Mouse (Mus musculus): Measurements from ENCODE around the gene Dohh.

DNA sequence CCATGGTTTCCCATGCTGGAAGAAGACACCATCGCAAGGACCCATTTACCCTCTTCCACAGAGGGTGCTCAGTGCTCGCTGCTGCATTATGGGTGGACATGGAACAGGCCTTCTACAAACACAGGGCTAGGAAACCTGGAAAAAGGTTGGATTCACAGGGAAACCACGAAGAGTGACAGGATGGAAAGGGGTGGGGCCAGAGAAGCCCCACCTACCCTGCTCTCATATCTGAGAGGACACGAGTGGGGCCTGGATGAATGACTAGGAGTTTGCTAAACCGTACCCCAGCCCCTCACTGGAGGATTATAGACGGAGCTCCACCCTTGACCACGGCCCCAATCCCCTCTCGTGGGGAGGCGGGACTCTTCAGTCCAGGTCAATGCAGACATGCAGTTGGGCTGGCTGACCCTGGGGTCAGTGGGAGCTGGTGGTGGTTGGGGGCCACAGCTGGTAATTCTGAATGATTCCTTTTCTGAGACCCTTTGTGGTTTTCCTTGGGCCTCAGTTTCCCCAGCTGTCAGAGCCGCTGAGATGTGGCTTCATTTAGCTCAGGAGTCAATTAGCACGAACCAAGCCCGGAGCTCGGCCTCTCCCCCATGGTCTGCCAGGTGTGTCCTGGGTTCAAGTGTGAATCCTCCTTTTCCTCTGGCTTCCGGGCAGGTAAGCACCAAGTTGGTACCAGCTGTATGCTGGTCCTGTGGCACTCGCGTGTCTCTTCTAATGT lies 28.5 kb downstream of the Dohh start:
- no peak for TF ChIP-seq CTCF (IDR thresholded peaks at IDR 0.05; ENCODE audit: low read depth)
- TF ChIP-seq EP300 (IDR thresholded peaks at IDR 0.05; ENCODE audit: low read depth) = no peak

Measured in liver, postnatal 0 days (tissue).